Mouse (Mus musculus) T-helper 17 cell (primary cell): Measurements from ENCODE around the gene Sord.

Experiments used
- in situ Hi-C, 2 experiments: fragments of 300-600 bp; cut with MboI, MseI; formaldehyde crosslinking; loops; 1 replicate in 1 of 2; 2 replicates in 1 of 2; pipeline ENCODE4 v1.15.1; 2025; ENCODE audit warnings: high pct_unique_total_duplicates in 2 of 2

Gene Sord

GRCm38 (mm10) chr2:122240735-122241134 lies 6.2 kb downstream of the Sord start:
- in situ Hi-C loops: loop anchor here in 1 of 2 experiments (5.0 kb wide), 1 partner anchor 43 kb away; no protein-coding TSS in a partner anchor

GRCm38 (mm10) chr2:122241226-122241625 lies 6.7 kb downstream of the Sord start:
- in situ Hi-C loops: loop anchor here in 1 of 2 experiments (5.0 kb wide), 1 partner anchor 44 kb away; no protein-coding TSS in a partner anchor

GRCm38 (mm10) chr2:122241935-122242334 lies 7.4 kb downstream of the Sord start:
- in situ Hi-C loops: loop anchor here in 1 of 2 experiments (5.0 kb wide), 1 partner anchor 45 kb away; no protein-coding TSS in a partner anchor

- in situ Hi-C loops: loop anchor here in 1 of 2 experiments (5.0 kb wide), 1 partner anchor 46 kb away; no protein-coding TSS in a partner anchor
Observed at GRCm38 (mm10) chr2:122243671-122244131, 9.2 kb downstream of the Sord start.

- in situ Hi-C loops: loop anchor here in 1 of 2 experiments (5.0 kb wide), 2 partner anchors 35 to 175 kb away; no protein-coding TSS in a partner anchor
Observed at GRCm38 (mm10) chr2:122247786-122248185, 13.2 kb downstream of the Sord start.

GRCm38 (mm10) chr2:122255997-122256396 lies 21.4 kb downstream of the Sord start:
- in situ Hi-C loops: no loop called here

GRCm38 (mm10) chr2:122260729-122261128 lies 26.2 kb downstream of the Sord start:
- in situ Hi-C loops: loop anchor here in 1 of 2 experiments (10.0 kb wide), 1 partner anchor 904 kb away; no protein-coding TSS in a partner anchor

- in situ Hi-C loops: loop anchor here in 1 of 2 experiments (10.0 kb wide), 1 partner anchor 900 kb away; no protein-coding TSS in a partner anchor
Observed at GRCm38 (mm10) chr2:122264690-122265089, 30.1 kb downstream of the Sord start.

GRCm38 (mm10) chr2:122266407-122267193 lies 32.1 kb downstream of the Sord start:
- in situ Hi-C loops: loop anchor here in 1 of 2 experiments (10.0 kb wide), 1 partner anchor 898 kb away; no protein-coding TSS in a partner anchor

GRCm38 (mm10) chr2:122278769-122279168 lies 44.2 kb downstream of the Sord start:
- in situ Hi-C loops: no loop called here

GRCm38 (mm10) chr2:122284091-122284490 lies 49.5 kb downstream of the Sord start:
- in situ Hi-C loops: no loop called here

- in situ Hi-C loops: no loop called here
Observed at GRCm38 (mm10) chr2:122286137-122286536, 51.6 kb downstream of the Sord start.

GRCm38 (mm10) chr2:122294916-122295315 lies 60.4 kb downstream of the Sord start:
- in situ Hi-C loops: no loop called here

GRCm38 (mm10) chr2:122297271-122298095 lies 62.9 kb downstream of the Sord start:
- in situ Hi-C loops: no loop called here

- in situ Hi-C loops: no loop called here
Observed at GRCm38 (mm10) chr2:122298096-122298499, 63.5 kb downstream of the Sord start, which contains the start of gene Duox2. Duox2 (minus strand) TSS chr2:122298449.

- in situ Hi-C loops: no loop called here
Observed at GRCm38 (mm10) chr2:122298596-122299490, 64.3 kb downstream of the Sord start, which contains the start of gene Duoxa2. Duoxa2 (plus strand) TSS chr2:122298900.

GRCm38 (mm10) chr2:122299911-122300655 lies 65.5 kb downstream of the Sord start:
- in situ Hi-C loops: loop anchor here in 1 of 2 experiments (5.0 kb wide), 1 partner anchor 103 kb away; no protein-coding TSS in a partner anchor

GRCm38 (mm10) chr2:122300656-122301020 lies 66.1 kb downstream of the Sord start:
- in situ Hi-C loops: loop anchor here in 1 of 2 experiments (5.0 kb wide), 1 partner anchor 103 kb away; no protein-coding TSS in a partner anchor
